Mouse (Mus musculus) CH12.LX (cell line): Measurements from ENCODE around the gene Phb2. TPM values are rescaled to one million over a fixed set of nuclear protein-coding genes. Genes with fewer than 3 reads are reported as not detected.

Experiments
- DNase-seq: peaks from one replicate; pipeline ENCODE4 v3.0.0-alpha.2; 2013; ENCODE audit errors: extremely low read depth
- H3K27ac ChIP-seq: 2 replicates; pipeline ENCODE4 v1.5.1; 2012; ENCODE audit warnings: low read depth, mild to moderate bottlenecking, control low read depth, moderate library complexity; ENCODE audit not compliant: insufficient read depth
- H3K27me3 ChIP-seq: replicated peaks from 2 replicates; pipeline ENCODE3; 2012; ENCODE audit warnings: inconsistent platforms
- H3K36me3 ChIP-seq, 2 experiments: replicated peaks in 1 of 2; 2 replicates each; pipeline versions ENCODE3 to v1.6.1; 2012; ENCODE audit warnings: inconsistent platforms in 1 of 2, low read length in 1 of 2, mild to moderate bottlenecking in 1 of 2, mixed read lengths in 1 of 2, moderate library complexity in 1 of 2; ENCODE audit not compliant: control insufficient read depth in 1 of 2, insufficient read depth in 1 of 2
- H3K4me1 ChIP-seq, 2 experiments: 2 replicates each; pipeline ENCODE4 v1.6.1; 2012; ENCODE audit warnings: inconsistent platforms in 1 of 2, moderate library complexity in 1 of 2; ENCODE audit not compliant: insufficient read depth in 2 of 2, control insufficient read depth in 1 of 2
- H3K4me2 ChIP-seq: 2 replicates; pipeline ENCODE4 v1.6.1; 2012; ENCODE audit warnings: low read depth, mild to moderate bottlenecking, control low read depth; ENCODE audit not compliant: poor library complexity, insufficient read depth, severe bottlenecking
- H3K4me3 ChIP-seq, 3 experiments: fragments of 150-350 bp in 1 of 3; sonication (generic) in 1 of 3; replicated peaks in 1 of 3; 2 replicates each; pipeline versions ENCODE3 to v1.5.1; 2011 to 2012; ENCODE audit warnings: low read depth in 2 of 3, low read length in 2 of 3, mild to moderate bottlenecking in 2 of 3, moderate library complexity in 2 of 3, control low read depth in 1 of 3, improper control_type of control experiment in 1 of 3, inconsistent platforms in 1 of 3, mixed read lengths in 1 of 3; ENCODE audit not compliant: poor library complexity in 1 of 3
- H3K79me2 ChIP-seq: replicated peaks from 2 replicates; pipeline ENCODE4 v1.6.1; 2012; ENCODE audit warnings: mild to moderate bottlenecking, moderate library complexity; ENCODE audit not compliant: control insufficient read depth, poor library complexity, insufficient read depth, severe bottlenecking; ENCODE audit errors: extremely low read depth
- H3K9ac ChIP-seq: 2 replicates; pipeline ENCODE4 v1.6.1; 2012; ENCODE audit warnings: low read depth, mild to moderate bottlenecking, control low read depth, moderate library complexity; ENCODE audit not compliant: insufficient read depth
- H3K9me3 ChIP-seq: replicated peaks from 2 replicates; pipeline ENCODE3; 2012; ENCODE audit warnings: low read length, inconsistent platforms, mixed read lengths
- BHLHE40 ChIP-seq: IDR thresholded peaks from 2 replicates; pipeline ENCODE4 v1.6.1; 2011; ENCODE audit warnings: mild to moderate bottlenecking, low read depth, low read length, improper control_type of control experiment
- E2F4 ChIP-seq: IDR thresholded peaks from 2 replicates; pipeline ENCODE4 v1.6.1; 2011; ENCODE audit warnings: low read depth, low read length, improper control_type of control experiment; ENCODE audit not compliant: insufficient replicate concordance
- ELF1 ChIP-seq: IDR thresholded peaks from 2 replicates; pipeline ENCODE4 v1.6.1; 2014; ENCODE audit warnings: low read depth, mild to moderate bottlenecking, inconsistent platforms, low read length, improper control_type of control experiment
- EP300 ChIP-seq: IDR thresholded peaks from 2 replicates; pipeline ENCODE4 v1.6.1; 2011; ENCODE audit warnings: low read length, improper control_type of control experiment
- GABPA ChIP-seq: IDR thresholded peaks from 2 replicates; pipeline ENCODE4 v1.6.1; 2012; ENCODE audit warnings: low read depth, low read length, improper control_type of control experiment, inconsistent platforms; ENCODE audit not compliant: insufficient replicate concordance
- IRF4 ChIP-seq: IDR thresholded peaks from 2 replicates; pipeline ENCODE4 v1.6.1; 2014; ENCODE audit warnings: low read depth, mild to moderate bottlenecking, inconsistent platforms, low read length, improper control_type of control experiment
- KAT2A ChIP-seq: IDR thresholded peaks from 2 replicates; pipeline ENCODE4 v1.6.1; 2012; ENCODE audit warnings: low read length, improper control_type of control experiment, inconsistent platforms; ENCODE audit not compliant: insufficient replicate concordance
- MAX ChIP-seq: IDR thresholded peaks from 2 replicates; pipeline ENCODE4 v1.6.1; 2011; ENCODE audit warnings: low read length, improper control_type of control experiment
- MXI1 ChIP-seq: IDR thresholded peaks from 2 replicates; pipeline ENCODE4 v1.6.1; 2011; ENCODE audit warnings: mild to moderate bottlenecking, low read depth, low read length, improper control_type of control experiment
- NELFE ChIP-seq: IDR thresholded peaks from 2 replicates; pipeline ENCODE4 v1.6.1; 2011; ENCODE audit warnings: low read depth, low read length, improper control_type of control experiment
- TBP ChIP-seq: conservative IDR thresholded peaks from 2 replicates; pipeline ENCODE4 v1.6.1; 2011; ENCODE audit warnings: low read depth, low read length, improper control_type of control experiment
- UBTF ChIP-seq: IDR thresholded peaks from 2 replicates; pipeline ENCODE4 v1.6.1; 2012; ENCODE audit warnings: low read depth, mild to moderate bottlenecking, inconsistent platforms, low read length, improper control_type of control experiment, moderate library complexity
- USF1 ChIP-seq: IDR thresholded peaks from 2 replicates; pipeline ENCODE4 v1.6.1; 2014; ENCODE audit warnings: low read depth, mild to moderate bottlenecking, inconsistent platforms, low read length, improper control_type of control experiment
- USF2 ChIP-seq: conservative IDR thresholded peaks from 2 replicates; pipeline ENCODE4 v1.6.1; 2011; ENCODE audit warnings: low read depth, low read length, improper control_type of control experiment
- ZKSCAN1 ChIP-seq: IDR thresholded peaks from 2 replicates; pipeline ENCODE4 v1.6.1; 2012; ENCODE audit warnings: low read depth, inconsistent platforms, low read length, improper control_type of control experiment, borderline replicate concordance
- ZMIZ1 ChIP-seq: IDR thresholded peaks from 2 replicates; pipeline ENCODE4 v1.6.1; 2012; ENCODE audit warnings: low read depth, mild to moderate bottlenecking, inconsistent platforms, low read length, improper control_type of control experiment
- ZNF384 ChIP-seq: IDR thresholded peaks from 2 replicates; pipeline ENCODE4 v1.6.1; 2012; ENCODE audit warnings: low read depth, low read length, improper control_type of control experiment, inconsistent platforms
- dilution Hi-C: fragments of 300-500 bp; cut with MboI; formaldehyde crosslinking; loops from 2 replicates; pipeline ENCODE4 v1.14.3; 2020; ENCODE audit warnings: low sequenced_read_pairs; ENCODE audit not compliant: extremely low pct_unique_long_range_greater_than_20kb, extremely low pct_ligation_motif_present
- in situ Hi-C: fragments of 300-500 bp; cut with MboI; formaldehyde crosslinking; loops from 3 replicates; pipeline ENCODE4 v1.14.3; 2019; ENCODE audit warnings: low sequenced_read_pairs, low pct_ligation_motif_present, low pct_unique_long_range_greater_than_20kb, mixed read lengths
- polyA plus RNA-seq: library from polyadenylated mRNA; unstranded; fragments of >175 nt; gene quantifications from 2 replicates; pipeline ENCODE4 v1.2.1, GENCODE M21; 2012; ENCODE audit warnings: low read depth; ENCODE audit not compliant: insufficient read length
- total RNA-seq, 2 experiments: library from RNA; depleted of rRNA; stranded (reverse); fragments of 300-350 nt in 1 of 2; fragments of >200 nt in 1 of 2; gene quantifications; 2 replicates each; pipeline ENCODE4 v1.2.3; 2012 to 2014

Phb2 gene
- total and polyA plus RNA-seq, 3 experiments: 380 to 694 (median 440) TPM

DNA sequence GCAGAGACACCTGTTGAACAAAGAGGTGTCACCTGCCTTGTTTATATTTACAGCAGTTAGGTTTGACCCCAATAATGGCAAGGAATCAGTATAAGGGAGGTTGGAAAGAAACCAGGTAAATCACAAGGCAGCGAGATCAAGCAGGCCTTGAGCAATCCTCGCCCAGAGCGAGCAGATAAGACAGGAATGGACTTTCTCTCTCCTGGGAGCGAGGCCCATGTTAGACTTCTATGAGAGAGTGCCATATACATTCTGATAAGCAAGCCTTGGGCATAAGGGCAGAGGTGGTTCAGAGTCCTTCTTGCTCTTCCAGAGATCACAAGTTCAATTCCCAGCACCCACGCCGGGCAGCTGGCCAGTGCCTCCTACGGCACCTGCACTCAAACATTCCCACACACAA is 33.4 kb upstream of the Phb2 start:
- no peak overlapping the region for H3K4me2 ChIP-seq
- H3K27me3 ChIP-seq: no peaks in the 10 kb centered on the region
- no peak for TF ChIP-seq ZMIZ1
- no peak for TF ChIP-seq GABPA
- TF ChIP-seq ZKSCAN1: no peak
- no peak for TF ChIP-seq ZNF384
- no peak for TF ChIP-seq USF1
- TF ChIP-seq IRF4: no peak
- TF ChIP-seq E2F4: no peak
- TF ChIP-seq MAX: no peak
- no peak for TF ChIP-seq ELF1
- TF ChIP-seq USF2: no peak
- TF ChIP-seq KAT2A: no peak
- no peak for TF ChIP-seq MXI1
- no peak for TF ChIP-seq NELFE
- no peak for TF ChIP-seq BHLHE40
- no peak for TF ChIP-seq UBTF
- peaks cover 9 to 30% of the 10 kb centered on the region in 2 experiments for H3K4me1 ChIP-seq
- H3K9me3 ChIP-seq: no peaks in the 10 kb centered on the region
- dilution Hi-C loops (no loop called here), in situ Hi-C loops (no loop called here)
- peaks cover 8 to 53% of the 10 kb centered on the region in 2 experiments for H3K36me3 ChIP-seq
- no peak overlapping the region for H3K27ac ChIP-seq
- no peak overlapping the region for H3K9ac ChIP-seq
- no peak for DNase-seq
- H3K4me3 ChIP-seq: no peak overlapping the region
- peaks cover 11% of the 10 kb centered on the region for H3K79me2 ChIP-seq

DNA sequence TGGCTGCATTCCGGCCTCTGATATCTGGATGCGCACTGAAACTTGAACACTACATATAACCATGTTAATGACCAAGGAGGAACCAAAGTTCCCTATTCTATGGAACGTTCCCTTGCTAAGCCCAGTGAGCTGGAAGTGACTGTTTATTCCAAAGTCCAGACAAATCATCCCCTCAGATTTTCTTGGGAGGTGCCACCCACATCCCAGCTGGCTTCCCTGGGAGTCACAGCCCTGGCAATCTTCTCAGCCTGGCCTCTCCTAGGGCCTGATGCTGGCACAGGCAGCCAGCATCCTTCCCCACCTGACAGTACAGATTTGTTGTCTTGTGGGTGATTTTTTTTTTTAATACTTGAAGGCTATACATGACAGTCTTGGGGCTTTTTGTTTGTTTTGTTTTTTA is 32.6 kb upstream of the Phb2 start:
- in situ Hi-C loops (no loop called here), dilution Hi-C loops (no loop called here)
- H3K27me3 ChIP-seq: no peaks in the 10 kb centered on the region
- H3K9me3 ChIP-seq: no peaks in the 10 kb centered on the region
- TF ChIP-seq EP300: no peak
- no peak for TF ChIP-seq TBP
- no peak for TF ChIP-seq USF1
- TF ChIP-seq NELFE: no peak
- no peak overlapping the region for H3K27ac ChIP-seq
- peaks cover 3 to 45% of the 10 kb centered on the region in 2 experiments for H3K36me3 ChIP-seq
- H3K4me2 ChIP-seq: no peak overlapping the region
- no peak overlapping the region for H3K4me3 ChIP-seq
- no peak for DNase-seq
- peaks cover 11% of the 10 kb centered on the region for H3K79me2 ChIP-seq
- peaks cover 9 to 37% of the 10 kb centered on the region in 2 experiments for H3K4me1 ChIP-seq
- no peak overlapping the region for H3K9ac ChIP-seq
